Mouse (Mus musculus) intestine, postnatal 0 days (tissue): Measurements from ENCODE around the gene Cops3. TPM values are rescaled to one million over a fixed set of nuclear protein-coding genes. Genes with fewer than 3 reads are reported as not detected.
A peak's percentile ranks its signal among the peaks of the same experiment; 100 is the strongest.

Experiments
- ATAC-seq: fragments of 200-750 bp; cut with Nextera tagmentation; 2 replicates; pipeline ENCODE4 v1.8.0; 2017; ENCODE audit warnings: mild to moderate bottlenecking, moderate TSS enrichment, moderate library complexity
- H3K27ac ChIP-seq: fragments of 300-500 bp; sonication (generic); 2 replicates; pipeline ENCODE4 v1.5.1; 2014; ENCODE audit warnings: mild to moderate bottlenecking, low read depth, low read length, moderate library complexity
- H3K27me3 ChIP-seq: fragments of 300-500 bp; sonication (generic); replicated peaks from 2 replicates; pipeline ENCODE4 v1.6.1; 2014; ENCODE audit warnings: low read length, mixed read lengths; ENCODE audit not compliant: control insufficient read depth, insufficient read depth
- H3K36me3 ChIP-seq: fragments of 300-500 bp; sonication (generic); 2 replicates; pipeline ENCODE4 v1.6.1; 2014; ENCODE audit warnings: mild to moderate bottlenecking, moderate library complexity; ENCODE audit not compliant: control insufficient read depth, insufficient read depth
- H3K4me1 ChIP-seq: fragments of 300-500 bp; sonication (generic); replicated peaks from 2 replicates; pipeline ENCODE4 v1.6.1; 2014; ENCODE audit warnings: antibody characterized with exemption, low read length, mixed read lengths; ENCODE audit not compliant: control insufficient read depth, insufficient read depth
- H3K4me2 ChIP-seq: fragments of 300-500 bp; sonication (generic); replicated peaks from 2 replicates; pipeline ENCODE4 v1.6.1; 2014; ENCODE audit warnings: low read depth, mild to moderate bottlenecking, moderate library complexity
- H3K4me3 ChIP-seq: fragments of 300-500 bp; sonication (generic); 2 replicates; pipeline ENCODE4 v1.5.1; 2014; ENCODE audit warnings: low read depth, low read length
- H3K9ac ChIP-seq: fragments of 300-500 bp; sonication (generic); 2 replicates; pipeline ENCODE4 v1.6.1; 2014; ENCODE audit warnings: mild to moderate bottlenecking, low read depth, low read length
- H3K9me3 ChIP-seq: fragments of 300-500 bp; sonication (generic); 2 replicates; pipeline ENCODE4 v1.6.1; 2016; ENCODE audit warnings: mixed run types; ENCODE audit not compliant: control insufficient read depth
- CTCF ChIP-seq: sonication (generic); IDR thresholded peaks from 2 replicates; pipeline ENCODE4 v1.5.1; 2016; ENCODE audit warnings: low read depth, mild to moderate bottlenecking, control low read depth, antibody characterized with exemption, moderate library complexity
- WGBS: fragments of 180-500 bp; shearing (Covaris S2); extraction: QIAGEN DNeasy Blood & Tissue Kit; methylation state at CpG from one replicate; pipeline ENCODE4 v1.1.7; 2014; 5-methylcytosine and 5-hydroxymethylcytosine counted together
- polyA plus RNA-seq: library from polyadenylated mRNA; unstranded; fragments of >200 nt; fragmentation: Nextera tagmentation; extraction: Ambion mirVana; gene quantifications from 2 replicates; pipeline ENCODE4 v1.2.1, GENCODE M21; 2015

The Cops3 gene
- 84.4 and 85.6 TPM in 2 replicates for polyA plus RNA-seq

DNA sequence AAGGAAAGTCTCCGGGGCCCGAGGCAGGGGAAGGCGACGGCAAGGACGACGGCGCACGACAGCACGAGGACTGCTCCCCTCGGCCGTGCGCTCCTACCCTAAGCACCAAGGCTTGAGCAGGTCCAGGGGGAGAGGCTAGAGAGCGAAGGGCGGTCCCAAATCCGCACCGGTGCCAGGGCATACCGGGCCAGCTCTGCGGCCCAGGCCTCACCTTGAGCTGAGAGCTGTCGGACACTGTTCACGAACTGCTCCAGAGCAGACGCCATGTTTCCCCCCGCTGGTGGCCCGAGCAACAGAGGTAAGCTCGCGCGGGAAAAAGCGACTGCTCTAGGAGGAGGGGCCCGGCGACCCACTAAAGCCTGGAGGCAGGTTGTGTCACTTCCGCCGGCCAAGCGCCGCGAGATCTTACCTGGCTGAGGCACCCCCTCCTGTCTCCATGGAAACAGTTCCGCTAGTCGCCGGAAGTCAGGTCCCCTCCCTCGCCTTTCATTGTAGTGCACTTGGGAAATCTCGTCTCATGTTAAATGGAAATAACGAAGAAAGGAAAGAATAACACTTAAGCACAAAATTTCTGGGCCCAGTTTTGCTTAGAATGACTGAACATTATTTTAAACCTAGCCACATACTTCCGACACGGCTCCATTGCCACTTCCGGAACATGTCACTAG, at the start of gene Cops3:
Cops3 (minus strand) TSS at position 380 of the 668 bp plus-strand sequence.
- H3K4me3 ChIP-seq, result peak within 1 kb of the TSS; percentile 87
- no peak for TF ChIP-seq CTCF
- peak within 1 kb of the TSS; percentile 62 for H3K4me2 ChIP-seq
- peak; percentile 96 for ATAC-seq
- WGBS, result under 1% methylated on average over 43 of the region's 43 CpGs
- peak within 1 kb of the TSS; percentile 85 for H3K9ac ChIP-seq
- no peaks in the 10 kb centered on the region for H3K9me3 ChIP-seq
- peak within 1 kb of the TSS; percentile 97 for H3K27ac ChIP-seq
- peaks cover 19% of the 10 kb centered on the region for H3K36me3 ChIP-seq
- peaks cover 12% of the 10 kb centered on the region; the same call in 1 of the 2 replicates for H3K4me1 ChIP-seq
- no peaks in the 10 kb centered on the region for H3K27me3 ChIP-seq

DNA sequence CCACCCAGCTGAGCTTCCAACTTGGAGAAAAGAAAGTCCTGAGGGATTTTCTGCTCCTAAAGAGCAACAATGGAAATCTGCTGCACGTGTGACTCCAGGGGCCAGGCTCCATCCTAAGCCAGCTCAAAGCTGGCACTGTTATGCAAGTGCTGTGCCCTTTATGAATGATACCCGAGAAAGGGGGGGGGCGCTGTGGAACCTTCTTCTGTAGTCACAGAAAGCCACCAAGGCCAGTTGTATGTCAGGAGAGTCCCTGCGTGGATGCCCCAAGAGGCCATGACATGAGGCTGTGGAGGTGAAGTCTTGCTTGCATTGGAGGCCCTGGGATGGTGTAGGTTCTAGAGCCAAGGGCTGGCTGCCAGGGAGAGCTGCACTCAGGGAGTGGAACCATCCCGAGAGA, 48.5 kb upstream of the Cops3 start:
- no peak for TF ChIP-seq CTCF
- 87% methylated on average over 5 of the region's 5 CpGs for WGBS
- ATAC-seq, result no peak
- Histone ChIP-seq H3K4me3 (no peak overlapping the region), H3K9me3 (no peaks in the 10 kb centered on the region), H3K4me1 (no peaks in the 10 kb centered on the region), H3K9ac (no peak overlapping the region), H3K36me3 (no peaks in the 10 kb centered on the region), H3K27me3 (no peaks in the 10 kb centered on the region), H3K27ac (no peak overlapping the region), H3K4me2 (no peak overlapping the region)

DNA sequence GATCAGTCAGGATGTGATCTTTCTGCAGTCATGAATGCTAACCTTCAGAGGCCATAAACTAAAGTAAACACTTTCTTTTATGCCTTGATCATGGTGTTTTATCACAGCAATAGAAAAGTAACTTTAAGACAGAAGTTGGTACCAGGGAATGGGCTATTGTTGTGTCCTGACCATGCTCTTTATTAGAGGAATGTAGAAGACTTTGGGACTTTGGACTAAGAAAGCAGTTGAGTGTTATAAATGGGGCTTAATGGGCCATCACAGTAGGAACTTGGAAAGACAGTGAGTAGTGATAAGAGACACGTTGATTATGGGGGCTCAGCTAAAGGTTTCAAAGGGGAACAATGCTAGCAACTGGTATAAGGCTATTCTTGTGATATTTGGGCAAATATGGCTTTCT, 47.3 kb upstream of the Cops3 start:
- Histone ChIP-seq H3K27ac (no peak overlapping the region), H3K9me3 (no peaks in the 10 kb centered on the region), H3K27me3 (no peaks in the 10 kb centered on the region), H3K36me3 (no peaks in the 10 kb centered on the region), H3K9ac (no peak overlapping the region), H3K4me3 (no peak overlapping the region), H3K4me1 (no peaks in the 10 kb centered on the region), H3K4me2 (no peak overlapping the region)
- 27% methylated on average over 1 of the region's 1 CpGs for WGBS
- peak; percentile 59 for ATAC-seq
- no peak for TF ChIP-seq CTCF

DNA sequence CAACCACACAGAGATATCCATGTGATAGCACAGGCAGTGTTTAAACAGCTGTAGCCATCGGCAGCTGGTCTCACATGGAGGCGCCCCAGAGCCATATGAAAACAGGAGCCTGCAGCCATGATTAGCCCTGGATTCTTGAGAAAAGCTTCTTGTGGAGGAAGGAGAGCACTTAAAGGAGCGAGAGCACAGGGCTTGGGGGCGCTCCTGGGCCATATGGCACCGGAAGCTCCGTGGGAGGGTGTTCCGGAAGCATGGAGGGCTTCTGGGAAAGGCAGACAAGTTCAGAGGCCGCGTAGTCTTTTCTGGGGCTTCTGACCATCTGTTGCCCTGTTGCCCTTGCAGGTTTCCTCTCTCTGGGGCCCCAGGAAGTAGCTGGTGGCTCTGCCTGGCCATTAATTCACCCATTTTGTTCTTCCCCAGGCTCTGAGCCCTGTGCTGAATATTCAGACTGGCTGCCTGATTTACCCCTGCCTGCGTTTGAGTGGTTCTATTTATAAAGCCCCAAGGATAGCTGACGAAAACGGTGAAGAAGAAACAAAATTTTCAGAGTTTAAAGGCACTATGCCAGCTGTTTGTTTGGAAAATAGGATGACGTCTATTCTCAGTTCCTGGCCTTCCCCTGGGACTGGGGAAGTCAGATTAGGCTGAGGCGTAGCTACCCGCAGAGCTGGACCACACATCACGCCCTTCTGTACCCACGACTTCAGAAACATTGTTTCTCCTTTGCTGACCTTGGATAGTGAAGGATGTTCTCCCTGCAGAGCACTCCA, 45.8 kb upstream of the Cops3 start:
- no peak overlapping the region for H3K4me3 ChIP-seq
- H3K4me2 ChIP-seq, result no peak overlapping the region
- WGBS, result 53% methylated on average over 17 of the region's 17 CpGs
- no peaks in the 10 kb centered on the region for H3K27me3 ChIP-seq
- H3K36me3 ChIP-seq, result no peaks in the 10 kb centered on the region
- H3K9me3 ChIP-seq, result no peaks in the 10 kb centered on the region
- no peak for ATAC-seq
- TF ChIP-seq CTCF, result peak; percentile 67
- H3K9ac ChIP-seq, result no peak overlapping the region; the same call in 1 of the 2 replicates
- no peaks in the 10 kb centered on the region for H3K4me1 ChIP-seq
- H3K27ac ChIP-seq, result peak overlapping the region; percentile 43; the same call in 1 of the 2 replicates

DNA sequence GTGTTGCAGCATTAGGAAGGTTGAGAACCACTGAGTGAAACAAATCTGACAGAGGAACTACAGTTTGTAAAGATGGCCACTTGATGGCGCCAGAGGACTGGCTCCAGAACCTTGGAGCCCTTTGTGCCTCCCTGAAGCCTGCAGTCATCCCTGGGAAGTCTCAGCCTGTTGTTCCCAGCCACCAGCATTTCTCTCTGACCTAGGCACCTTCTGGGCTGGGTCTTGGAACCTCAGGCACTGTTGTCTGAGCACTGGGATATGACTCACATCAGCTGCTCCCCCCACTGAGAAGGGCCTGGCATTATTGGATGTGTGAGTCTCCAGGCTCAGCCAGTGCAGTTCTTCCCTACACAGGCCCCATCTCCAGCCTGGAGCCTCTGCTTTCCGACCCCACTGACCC, 40.4 kb upstream of the Cops3 start:
- Histone ChIP-seq H3K27ac (no peak overlapping the region), H3K36me3 (peaks cover 18% of the 10 kb centered on the region; the same call in 1 of the 2 replicates), H3K4me3 (no peak overlapping the region), H3K4me1 (no peaks in the 10 kb centered on the region), H3K9ac (no peak overlapping the region), H3K4me2 (no peak overlapping the region), H3K9me3 (no peaks in the 10 kb centered on the region), H3K27me3 (no peaks in the 10 kb centered on the region)
- ATAC-seq, result peak; percentile 55
- peak; percentile 99 for TF ChIP-seq CTCF
- WGBS, result 19% methylated on average over 2 of the region's 2 CpGs

DNA sequence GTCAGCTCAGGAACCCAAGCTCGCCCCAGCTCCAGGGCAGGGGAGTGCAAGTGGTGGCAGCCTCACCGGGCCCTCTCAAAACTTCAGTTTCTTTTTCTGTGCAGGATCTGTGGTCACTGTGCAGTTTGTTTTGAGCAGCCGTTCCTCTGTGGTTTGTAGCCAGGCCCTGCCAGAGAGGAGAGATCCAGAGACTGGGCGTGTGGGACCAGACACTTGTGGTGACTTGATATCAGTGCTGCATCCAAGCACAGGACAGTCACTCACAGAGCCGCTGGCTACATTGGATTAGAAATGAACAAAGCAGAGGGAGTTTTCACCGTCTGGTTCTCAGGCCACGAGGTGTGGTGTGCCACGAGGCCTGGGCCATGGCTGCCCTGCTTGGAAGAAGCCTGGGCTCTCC, 32.5 kb upstream of the Cops3 start:
- peaks cover 32% of the 10 kb centered on the region; the same call in 1 of the 2 replicates for H3K36me3 ChIP-seq
- WGBS, result 78% methylated on average over 8 of the region's 8 CpGs
- no peak for TF ChIP-seq CTCF
- H3K4me1 ChIP-seq, result no peaks in the 10 kb centered on the region
- no peak overlapping the region for H3K27ac ChIP-seq
- no peak overlapping the region for H3K4me3 ChIP-seq
- no peak for ATAC-seq
- no peak overlapping the region for H3K4me2 ChIP-seq
- no peaks in the 10 kb centered on the region for H3K9me3 ChIP-seq
- no peaks in the 10 kb centered on the region for H3K27me3 ChIP-seq
- no peak overlapping the region for H3K9ac ChIP-seq
